Mouse (Mus musculus) limb, embryonic 15.5 days (tissue): Measurements from ENCODE around the gene Cfap43. TPM values are rescaled to one million over a fixed set of nuclear protein-coding genes. Genes with fewer than 3 reads are reported as not detected.
A peak's percentile ranks its signal among the peaks of the same experiment; 100 is the strongest.

Experiments used
- ATAC-seq: fragments of 200-750 bp; cut with Nextera tagmentation; 2 replicates; pipeline ENCODE4 v1.8.0; 2017; ENCODE audit warnings: low read depth, moderate TSS enrichment; ENCODE audit not compliant: insufficient number of reproducible peaks, low FRiP score, low TSS enrichment
- H3K27ac ChIP-seq: fragments of 300-500 bp; sonication (generic); 2 replicates; pipeline ENCODE4 v1.5.1; 2015; ENCODE audit warnings: moderate library complexity, mild to moderate bottlenecking, inconsistent platforms
- H3K27me3 ChIP-seq: fragments of 300-500 bp; sonication (generic); 2 replicates; pipeline ENCODE4 v1.6.1; 2015; ENCODE audit warnings: inconsistent platforms
- H3K36me3 ChIP-seq: fragments of 300-500 bp; sonication (generic); 2 replicates; pipeline ENCODE4 v1.6.1; 2015; ENCODE audit warnings: inconsistent platforms
- H3K4me1 ChIP-seq: fragments of 300-500 bp; sonication (generic); 2 replicates; pipeline ENCODE4 v1.6.1; 2015; ENCODE audit warnings: inconsistent platforms
- H3K4me2 ChIP-seq: fragments of 300-500 bp; sonication (generic); 2 replicates; pipeline ENCODE4 v1.6.1; 2015; ENCODE audit warnings: mild to moderate bottlenecking, inconsistent platforms
- H3K4me3 ChIP-seq: fragments of 300-500 bp; sonication (generic); 2 replicates; pipeline ENCODE4 v1.5.1; 2015; ENCODE audit warnings: mild to moderate bottlenecking, inconsistent platforms
- H3K9ac ChIP-seq: fragments of 300-500 bp; sonication (generic); 2 replicates; pipeline ENCODE4 v1.6.1; 2015; ENCODE audit warnings: inconsistent platforms
- H3K9me3 ChIP-seq: fragments of 300-500 bp; sonication (generic); 2 replicates; pipeline ENCODE4 v1.6.1; 2016; ENCODE audit warnings: inconsistent platforms
- WGBS: fragments of 180-500 bp; shearing (Covaris S2); methylation state at CpG from one replicate; pipeline ENCODE4 v1.1.7; 2015; 5-methylcytosine and 5-hydroxymethylcytosine counted together
- polyA plus RNA-seq: library from polyadenylated mRNA; unstranded; fragments of >200 nt; fragmentation: Nextera tagmentation; extraction: Ambion mirVana; gene quantifications from 2 replicates; pipeline ENCODE4 v1.2.1, GENCODE M21; 2015

Cfap43 gene
- polyA plus RNA-seq, 1 experiment from 2014 or later = 0.47 TPM

DNA sequence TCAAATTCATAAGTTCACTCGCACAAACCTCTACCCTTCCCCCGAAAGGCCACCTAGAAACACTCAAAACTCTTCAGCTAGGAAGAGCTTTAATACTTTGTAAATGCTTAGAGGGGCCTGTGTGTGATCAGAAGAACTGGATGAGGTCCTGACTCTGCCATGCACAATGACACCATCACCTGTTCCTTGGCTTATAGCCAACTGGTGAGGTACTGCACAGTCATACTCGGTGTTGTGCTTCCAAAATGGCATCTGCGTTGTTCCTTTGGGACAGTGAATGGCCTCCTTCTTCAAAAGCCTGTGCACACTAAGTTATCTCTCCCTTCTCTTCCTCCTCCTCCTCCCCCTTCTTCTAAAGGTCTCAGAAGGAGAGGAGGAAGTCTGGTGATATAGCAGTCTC is 8.3 kb downstream of the Cfap43 start:
- Histone ChIP-seq H3K36me3 (peaks cover 12% of the 10 kb centered on the region; the same call in 1 of the 2 replicates), H3K4me3 (no peak overlapping the region), H3K4me1 (peaks cover 28% of the 10 kb centered on the region), H3K9ac (no peak overlapping the region), H3K4me2 (no peak overlapping the region), H3K9me3 (no peaks in the 10 kb centered on the region), H3K27me3 (no peaks in the 10 kb centered on the region), H3K27ac (no peak overlapping the region)
- ATAC-seq = no peak
- 83% methylated on average over 4 of the region's 4 CpGs for WGBS

DNA sequence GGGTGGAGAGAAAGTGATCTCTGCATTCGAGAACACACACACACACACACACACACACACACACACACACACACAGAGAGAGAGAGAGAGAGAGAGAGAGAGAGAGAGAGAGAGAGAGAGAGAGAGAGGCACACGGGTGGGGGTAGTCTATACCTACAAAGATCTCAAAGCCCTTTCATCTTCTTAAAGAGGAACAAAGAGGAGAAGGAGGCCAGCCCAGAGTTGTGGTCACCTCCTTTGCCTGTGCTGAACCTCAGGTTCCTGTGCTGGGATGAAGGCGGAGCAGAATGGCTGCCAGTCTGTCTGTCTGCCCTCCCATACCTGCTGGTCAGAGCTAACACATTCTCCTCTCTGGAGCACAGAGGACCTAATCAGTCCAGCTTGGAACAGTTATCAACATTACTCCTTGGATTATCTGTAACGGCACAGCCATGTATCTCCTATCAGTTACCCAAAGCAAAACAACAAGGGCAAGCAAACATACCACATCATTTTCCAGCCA is 8.9 kb downstream of the Cfap43 start:
- no peak overlapping the region for H3K4me3 ChIP-seq
- H3K4me2 ChIP-seq = peak overlapping the region; percentile 42; the same call in 1 of the 2 replicates
- no peaks in the 10 kb centered on the region for H3K9me3 ChIP-seq
- ATAC-seq = no peak
- peaks cover 12% of the 10 kb centered on the region; the same call in 1 of the 2 replicates for H3K36me3 ChIP-seq
- H3K9ac ChIP-seq = no peak overlapping the region
- H3K27me3 ChIP-seq = no peaks in the 10 kb centered on the region
- peaks cover 32% of the 10 kb centered on the region for H3K4me1 ChIP-seq
- H3K27ac ChIP-seq = no peak overlapping the region; the same call in 1 of the 2 replicates
- WGBS = 43% methylated on average over 3 of the region's 4 CpGs

DNA sequence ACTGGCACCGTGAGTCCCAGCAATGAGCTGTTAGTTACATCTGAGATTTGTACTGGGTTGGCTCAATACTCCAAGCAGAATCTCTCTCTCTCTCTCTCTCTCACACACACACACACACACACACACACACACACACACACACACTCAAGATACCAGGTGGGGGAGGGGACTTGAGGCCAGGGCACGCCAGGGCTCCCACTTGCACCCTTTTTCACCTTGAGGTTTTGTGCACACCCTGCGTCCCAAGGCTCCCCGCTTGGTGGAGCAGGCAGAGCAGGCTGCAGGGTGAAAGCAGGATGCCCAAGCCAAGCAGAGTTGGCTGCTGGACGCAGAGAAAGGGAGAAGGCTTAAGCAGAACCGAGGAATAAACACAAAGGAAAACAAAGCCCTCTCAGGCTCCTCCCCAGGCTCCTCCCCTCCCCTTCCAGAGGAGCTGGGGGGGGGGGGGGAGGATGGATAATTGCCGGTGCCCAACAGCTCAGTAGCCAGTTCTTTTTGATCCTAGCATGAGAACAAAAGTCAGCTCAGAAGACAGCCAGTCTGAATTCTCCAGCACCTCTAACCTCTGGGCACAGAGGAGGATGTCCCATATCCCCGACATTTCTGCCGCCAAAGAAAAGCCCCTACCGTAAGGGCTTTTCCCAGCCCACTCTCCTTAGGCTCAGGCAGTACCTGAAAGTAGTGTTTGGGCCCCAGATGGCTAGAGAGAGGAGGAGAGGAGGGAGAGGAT is 9.5 kb downstream of the Cfap43 start:
- Histone ChIP-seq H3K27ac (peak overlapping the region; percentile 80; the same call in 1 of the 2 replicates), H3K4me1 (peaks cover 35% of the 10 kb centered on the region), H3K9me3 (no peaks in the 10 kb centered on the region), H3K4me3 (peak overlapping the region; percentile 30), H3K36me3 (peaks cover 12% of the 10 kb centered on the region; the same call in 1 of the 2 replicates), H3K4me2 (peak overlapping the region; percentile 42), H3K27me3 (no peaks in the 10 kb centered on the region), H3K9ac (peak overlapping the region; percentile 28; the same call in 1 of the 2 replicates)
- peak; percentile 16; the same call in 1 of the 2 replicates for ATAC-seq
- 6% methylated on average over 9 of the region's 10 CpGs for WGBS

DNA sequence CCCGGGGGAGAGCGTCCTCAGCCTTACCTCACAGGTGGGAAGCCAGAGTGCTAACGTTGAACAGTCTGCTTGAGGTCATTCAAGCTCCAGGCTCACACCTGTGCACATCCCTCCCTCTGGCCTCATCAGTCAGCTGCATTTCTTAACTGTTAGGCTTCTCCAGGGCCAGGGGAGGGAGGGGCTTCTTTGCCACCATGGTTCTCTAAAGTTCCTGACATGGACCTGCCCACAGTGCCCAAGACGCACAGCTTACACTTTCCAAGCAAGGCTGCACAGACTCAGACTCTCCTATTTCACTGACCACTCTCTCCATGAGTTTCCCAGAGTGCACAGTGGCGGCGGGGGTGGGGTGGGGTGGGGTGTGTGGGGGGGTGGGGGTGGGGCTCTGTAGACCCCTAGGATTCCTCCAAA is 10.1 kb downstream of the Cfap43 start:
- 12% methylated on average over 6 of the region's 6 CpGs for WGBS
- H3K9ac ChIP-seq = no peak overlapping the region
- H3K27ac ChIP-seq = peak overlapping the region; percentile 80
- H3K27me3 ChIP-seq = no peaks in the 10 kb centered on the region
- no peaks in the 10 kb centered on the region for H3K9me3 ChIP-seq
- 0 out of 2 replicates have a peak overlapping the region, but pooled peaks have one; percentile 30 for H3K4me3 ChIP-seq
- H3K4me2 ChIP-seq = peak overlapping the region; percentile 42; the same call in 1 of the 2 replicates
- peaks cover 12% of the 10 kb centered on the region; the same call in 1 of the 2 replicates for H3K36me3 ChIP-seq
- peaks cover 36% of the 10 kb centered on the region for H3K4me1 ChIP-seq
- peak; percentile 49; the same call in 1 of the 2 replicates for ATAC-seq

DNA sequence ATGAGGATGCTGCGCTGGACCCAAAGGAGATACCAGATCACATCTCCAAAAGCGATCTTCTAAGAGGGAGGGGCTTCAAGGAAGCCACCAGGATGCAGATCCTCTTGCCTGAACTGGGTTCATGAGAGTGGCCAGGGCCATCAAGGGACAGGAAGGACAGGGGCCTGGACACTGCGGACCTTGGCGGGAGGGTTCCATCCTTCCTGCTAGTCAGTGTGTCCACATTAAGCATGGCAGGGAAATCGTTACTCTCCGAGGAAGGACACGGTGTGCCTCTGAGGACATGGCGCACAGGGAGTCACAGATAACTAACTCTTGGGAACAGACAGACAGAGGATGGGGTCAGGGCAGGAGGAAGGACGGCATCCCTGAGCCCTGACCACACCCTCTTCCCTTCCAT is 11.5 kb downstream of the Cfap43 start:
- H3K9me3 ChIP-seq = no peaks in the 10 kb centered on the region
- no peak overlapping the region for H3K9ac ChIP-seq
- 92% methylated on average over 9 of the region's 9 CpGs for WGBS
- no peak for ATAC-seq
- peaks cover 49% of the 10 kb centered on the region for H3K4me1 ChIP-seq
- no peak overlapping the region for H3K4me3 ChIP-seq
- no peaks in the 10 kb centered on the region for H3K27me3 ChIP-seq
- no peak overlapping the region for H3K4me2 ChIP-seq
- H3K36me3 ChIP-seq = peaks cover 12% of the 10 kb centered on the region; the same call in 1 of the 2 replicates
- H3K27ac ChIP-seq = no peak overlapping the region

DNA sequence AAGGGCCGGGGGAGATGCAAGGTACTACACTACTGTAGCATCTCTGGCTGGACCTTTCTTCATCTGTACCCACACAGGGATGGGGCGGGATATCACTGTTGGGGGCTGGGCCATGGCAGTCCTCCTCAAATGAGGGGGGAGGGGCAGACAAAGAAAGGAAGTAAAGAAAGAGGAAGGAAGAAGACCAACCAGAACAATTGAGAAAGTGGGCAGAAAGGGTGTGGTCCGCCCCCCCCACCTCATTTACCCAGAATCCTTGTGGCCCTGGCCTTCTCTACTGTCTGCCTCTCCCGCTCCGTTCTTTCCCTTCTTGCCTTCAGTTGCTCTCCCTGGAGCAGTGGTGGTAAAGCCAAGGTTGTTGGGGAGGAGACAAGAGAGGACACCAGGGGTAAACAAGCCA is 13.5 kb downstream of the Cfap43 start:
- Histone ChIP-seq H3K27me3 (no peaks in the 10 kb centered on the region), H3K27ac (no peak overlapping the region), H3K4me3 (no peak overlapping the region), H3K36me3 (peaks cover under 1% of the 10 kb centered on the region; the same call in 1 of the 2 replicates), H3K9me3 (no peaks in the 10 kb centered on the region), H3K4me1 (peaks cover 60% of the 10 kb centered on the region), H3K4me2 (no peak overlapping the region), H3K9ac (no peak overlapping the region)
- 86% methylated on average over 5 of the region's 5 CpGs for WGBS
- no peak for ATAC-seq

DNA sequence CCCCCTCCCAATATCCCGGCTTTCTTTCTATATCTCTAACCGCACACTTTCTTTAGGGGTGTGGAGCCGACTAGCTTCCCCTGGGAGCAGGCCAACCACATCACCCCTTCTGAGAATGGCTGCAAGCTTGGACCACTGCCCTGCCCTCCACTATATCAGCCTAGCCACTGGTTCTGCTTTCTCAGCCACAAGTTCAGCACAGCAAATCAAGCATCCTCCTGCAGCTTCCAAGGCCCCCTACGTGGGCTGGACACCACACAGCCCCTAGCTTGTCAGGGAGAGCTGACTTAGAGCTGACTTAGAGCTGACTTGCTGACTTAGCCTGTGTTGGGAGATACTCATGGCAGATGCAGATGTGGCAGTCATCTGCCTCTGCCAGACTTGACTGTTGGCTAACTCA is 14.0 kb downstream of the Cfap43 start:
- Histone ChIP-seq H3K4me2 (no peak overlapping the region), H3K4me1 (peaks cover 55% of the 10 kb centered on the region), H3K27me3 (no peaks in the 10 kb centered on the region), H3K9ac (no peak overlapping the region), H3K4me3 (no peak overlapping the region), H3K36me3 (no peaks in the 10 kb centered on the region), H3K27ac (no peak overlapping the region), H3K9me3 (no peaks in the 10 kb centered on the region)
- no peak for ATAC-seq
- WGBS = 79% methylated on average over 4 of the region's 4 CpGs

DNA sequence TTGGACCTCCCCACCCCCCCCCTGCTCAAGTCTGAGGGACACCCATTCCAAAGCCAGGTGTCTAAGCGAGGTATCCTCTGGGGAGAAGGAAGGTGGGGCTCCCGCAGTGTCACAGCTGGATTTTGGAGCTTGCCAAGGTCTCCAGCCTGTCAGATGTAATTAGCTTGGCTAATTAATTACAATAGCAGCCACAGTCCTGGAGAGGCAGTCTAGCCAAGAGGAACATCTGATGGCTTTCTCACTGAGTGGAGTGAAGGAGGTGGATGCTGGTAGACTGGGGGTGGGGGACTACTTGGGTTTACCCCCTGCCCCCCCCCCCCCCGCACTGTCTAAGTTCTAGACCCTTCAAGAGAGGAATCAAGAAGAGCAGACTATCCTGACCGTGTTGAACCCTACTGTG is 15.4 kb downstream of the Cfap43 start:
- H3K36me3 ChIP-seq = no peaks in the 10 kb centered on the region
- H3K27me3 ChIP-seq = no peaks in the 10 kb centered on the region
- no peaks in the 10 kb centered on the region for H3K9me3 ChIP-seq
- H3K4me3 ChIP-seq = no peak overlapping the region
- 47% methylated on average over 4 of the region's 4 CpGs for WGBS
- no peak overlapping the region for H3K4me2 ChIP-seq
- no peak overlapping the region for H3K9ac ChIP-seq
- H3K27ac ChIP-seq = no peak overlapping the region
- H3K4me1 ChIP-seq = peaks cover 43% of the 10 kb centered on the region
- no peak for ATAC-seq

DNA sequence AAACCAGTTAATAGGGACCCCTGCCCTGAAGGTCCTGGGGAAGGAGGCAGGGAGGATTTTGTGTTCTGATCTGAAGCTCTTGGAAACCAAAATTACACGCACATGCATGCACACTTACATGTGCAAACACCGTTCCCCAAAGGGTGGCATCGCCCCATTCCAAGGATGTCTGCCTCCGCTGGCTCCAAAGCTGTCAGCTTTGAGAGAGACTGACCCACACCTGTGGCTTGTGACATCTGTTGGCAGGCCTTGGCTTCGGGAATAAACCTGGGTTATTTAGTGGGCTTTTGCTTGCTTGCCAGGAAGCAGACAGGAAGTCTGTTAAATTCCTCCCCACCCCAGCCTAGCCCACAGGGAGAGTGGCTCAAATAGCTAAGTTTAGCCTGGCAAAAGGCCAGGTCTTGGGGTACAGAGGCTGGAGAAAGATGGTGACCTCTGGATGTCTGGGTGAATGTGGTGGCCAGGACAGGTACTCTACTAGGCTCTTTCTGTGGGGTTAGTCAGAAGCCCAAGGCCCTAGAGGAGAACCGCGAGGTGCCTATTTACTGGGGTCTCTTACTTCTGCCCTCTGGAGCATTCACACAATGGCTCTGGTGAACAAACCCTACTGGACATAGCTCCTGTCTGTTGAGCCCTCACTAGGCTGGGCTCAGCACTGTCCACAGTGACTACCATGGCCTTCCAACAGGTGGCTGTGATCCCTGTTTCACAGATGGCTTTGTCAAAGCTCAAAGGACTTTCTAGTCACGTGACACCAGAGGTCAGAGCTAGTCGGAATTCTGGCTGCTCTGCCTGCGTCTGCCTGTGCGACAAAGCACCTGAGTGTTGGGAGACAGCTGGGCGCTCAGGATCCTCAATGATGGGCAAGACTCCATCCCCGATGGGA is 16.5 kb downstream of the Cfap43 start:
- Histone ChIP-seq H3K9ac (no peak overlapping the region), H3K4me3 (no peak overlapping the region), H3K4me1 (peaks cover 38% of the 10 kb centered on the region), H3K36me3 (peaks cover 4% of the 10 kb centered on the region), H3K9me3 (no peaks in the 10 kb centered on the region), H3K27ac (no peak overlapping the region), H3K27me3 (no peaks in the 10 kb centered on the region), H3K4me2 (no peak overlapping the region)
- ATAC-seq = peak; percentile 22
- WGBS = 36% methylated on average over 13 of the region's 13 CpGs

DNA sequence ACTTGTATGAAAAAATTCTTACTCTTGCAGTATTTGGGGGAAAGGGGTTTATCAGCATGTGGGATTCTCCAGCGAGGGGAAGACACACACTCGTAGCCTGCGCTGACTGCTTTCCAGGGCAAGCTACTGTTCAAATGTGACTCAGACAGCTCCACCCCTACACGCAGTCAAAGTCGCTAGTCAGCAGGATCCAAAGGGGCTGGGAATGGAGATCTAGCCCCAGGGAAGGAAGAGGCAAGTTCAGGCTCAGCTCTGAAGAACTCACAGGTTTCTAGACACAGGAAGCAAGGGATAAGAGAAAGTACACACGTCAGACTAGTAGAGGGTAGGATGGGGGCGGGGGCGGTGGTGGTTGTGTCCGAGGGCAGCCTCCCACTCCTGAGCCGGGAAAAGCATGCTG is 18.5 kb downstream of the Cfap43 start:
- Histone ChIP-seq H3K27me3 (no peaks in the 10 kb centered on the region), H3K4me2 (no peak overlapping the region), H3K4me3 (no peak overlapping the region), H3K36me3 (peaks cover 24% of the 10 kb centered on the region), H3K9ac (no peak overlapping the region), H3K4me1 (peaks cover 38% of the 10 kb centered on the region), H3K27ac (0 out of 2 replicates have a peak overlapping the region, but pooled peaks have one; percentile 44), H3K9me3 (no peaks in the 10 kb centered on the region)
- WGBS = 69% methylated on average over 10 of the region's 10 CpGs
- ATAC-seq = no peak

DNA sequence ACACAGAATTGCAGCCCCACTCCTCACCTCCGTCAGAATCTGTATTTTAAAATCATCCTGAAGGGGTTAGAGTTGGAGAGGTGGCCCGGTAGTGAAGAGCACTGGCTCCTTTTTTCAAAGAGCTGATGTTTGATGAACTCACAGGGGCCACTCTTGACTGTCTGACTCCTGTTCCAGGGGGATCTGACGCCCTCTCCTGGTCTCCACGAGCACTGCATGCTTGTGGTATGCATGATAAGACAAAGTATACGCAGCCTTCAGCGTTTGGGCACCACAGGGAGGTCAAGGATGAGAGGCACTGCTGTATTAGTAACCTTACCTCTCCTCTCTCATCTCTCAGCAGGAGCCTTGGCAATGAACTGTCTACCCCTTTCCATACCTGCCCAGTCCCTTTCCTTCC is 19.1 kb downstream of the Cfap43 start:
- Histone ChIP-seq H3K27ac (0 out of 2 replicates have a peak overlapping the region, but pooled peaks have one; percentile 44), H3K4me3 (no peak overlapping the region), H3K27me3 (no peaks in the 10 kb centered on the region), H3K4me2 (no peak overlapping the region), H3K9me3 (no peaks in the 10 kb centered on the region), H3K4me1 (peaks cover 32% of the 10 kb centered on the region), H3K9ac (no peak overlapping the region), H3K36me3 (peaks cover 29% of the 10 kb centered on the region)
- 62% methylated on average over 6 of the region's 6 CpGs for WGBS
- ATAC-seq = no peak
